Mouse (Mus musculus) stomach, postnatal 0 days (tissue): ENCODE data around the gene Tnip1. TPM values are rescaled to one million over a fixed set of nuclear protein-coding genes. Genes with fewer than 3 reads are reported as not detected.
A peak's percentile ranks its signal among the peaks of the same experiment; 100 is the strongest.

Source experiments
- ATAC-seq: fragments of 200-750 bp; cut with Nextera tagmentation; 2 replicates; pipeline ENCODE4 v1.8.0; 2017; ENCODE audit not compliant: low FRiP score, low TSS enrichment
- DNase-seq: peaks from one replicate; pipeline ENCODE4 v3.0.0-alpha.2; 2016; ENCODE audit warnings: low spot score
- H3K27ac ChIP-seq: fragments of 300-500 bp; sonication (generic); replicated peaks from 2 replicates; pipeline ENCODE4 v1.5.1; 2014; ENCODE audit warnings: mild to moderate bottlenecking, control low read depth
- H3K27me3 ChIP-seq: fragments of 300-500 bp; sonication (generic); 2 replicates; pipeline ENCODE4 v1.6.1; 2014; ENCODE audit warnings: low read length; ENCODE audit not compliant: control insufficient read depth, insufficient read depth
- H3K36me3 ChIP-seq: fragments of 300-500 bp; sonication (generic); 2 replicates; pipeline ENCODE4 v1.6.1; 2014; ENCODE audit warnings: low read length, mixed read lengths; ENCODE audit not compliant: control insufficient read depth, insufficient read depth
- H3K4me1 ChIP-seq: fragments of 300-500 bp; sonication (generic); replicated peaks from 2 replicates; pipeline ENCODE4 v1.6.1; 2014; ENCODE audit warnings: antibody characterized with exemption; ENCODE audit not compliant: control insufficient read depth, insufficient read depth
- H3K4me2 ChIP-seq: fragments of 300-500 bp; sonication (generic); replicated peaks from 2 replicates; pipeline ENCODE4 v1.6.1; 2014; ENCODE audit warnings: low read depth, mild to moderate bottlenecking, control low read depth, moderate library complexity
- H3K4me3 ChIP-seq: fragments of 300-500 bp; sonication (generic); 2 replicates; pipeline ENCODE4 v1.5.1; 2014; ENCODE audit warnings: low read depth, low read length, control low read depth
- H3K9ac ChIP-seq: fragments of 300-500 bp; sonication (generic); 2 replicates; pipeline ENCODE4 v1.6.1; 2014; ENCODE audit warnings: mild to moderate bottlenecking, low read length, control low read depth, mixed read lengths
- H3K9me3 ChIP-seq: fragments of 300-500 bp; sonication (generic); 2 replicates; pipeline ENCODE4 v1.6.1; 2016; ENCODE audit warnings: low read length; ENCODE audit not compliant: control insufficient read depth
- CTCF ChIP-seq: IDR thresholded peaks from 2 replicates; pipeline ENCODE4 v1.5.1; 2016; ENCODE audit warnings: antibody characterized with exemption, low read depth, mild to moderate bottlenecking, moderate library complexity
- EP300 ChIP-seq: optimal IDR thresholded peaks from 2 replicates; pipeline ENCODE3; 2016; ENCODE audit warnings: antibody characterized with exemption
- whole genome bisulfite sequencing: fragments of 180-500 bp; shearing (Covaris S2); extraction: QIAGEN DNeasy Blood & Tissue Kit; methylation state at CpG from one replicate; pipeline ENCODE4 v1.1.7; 2014; 5-methylcytosine and 5-hydroxymethylcytosine counted together
- polyA plus RNA-seq: library from polyadenylated mRNA; unstranded; fragments of >200 nt; fragmentation: Nextera tagmentation; extraction: Ambion mirVana; gene quantifications from 2 replicates; pipeline ENCODE4 v1.2.1, GENCODE M21; 2015

Tnip1 gene
- polyA plus RNA-seq, 1 experiment from 2014 or later: 14.7 TPM

DNA sequence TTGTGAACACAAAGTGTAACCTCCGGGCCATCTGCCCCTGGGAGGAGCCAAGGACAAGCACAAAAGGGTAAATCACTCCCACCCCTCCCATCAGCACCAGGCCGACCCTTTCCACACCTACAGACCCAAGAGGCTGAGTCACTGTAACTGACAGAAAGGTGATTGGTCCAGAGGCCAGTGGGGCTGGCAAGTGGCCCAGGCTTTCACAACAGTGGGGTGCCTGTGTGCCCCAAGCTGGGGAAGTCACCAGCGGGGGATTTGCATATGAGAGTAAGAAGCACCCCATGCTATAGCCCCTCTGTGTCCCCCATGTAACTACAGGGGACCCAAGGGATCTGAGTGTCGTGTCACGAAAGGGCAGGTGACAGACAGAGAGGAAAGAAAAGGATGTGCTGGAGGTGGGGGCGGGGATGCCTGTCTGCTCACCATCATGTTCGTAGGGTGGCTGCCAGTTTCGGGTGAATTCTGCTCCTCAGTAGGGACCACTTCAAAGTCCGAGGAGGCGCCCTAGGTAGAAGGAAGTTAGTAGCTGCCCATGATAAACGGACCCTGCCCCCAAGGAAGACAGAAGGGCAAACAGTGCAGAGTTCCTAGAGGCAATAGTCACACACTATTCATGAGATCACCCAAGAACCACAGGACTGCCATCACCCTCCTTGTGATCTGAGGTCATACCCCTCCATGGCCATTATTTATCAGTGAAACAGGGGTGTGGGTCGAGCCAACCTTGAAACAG lies 26.5 kb downstream of the Tnip1 start:
- peak overlapping the region; percentile 77 for H3K27ac ChIP-seq
- peaks cover 21% of the 10 kb centered on the region for H3K36me3 ChIP-seq
- WGBS: 36% methylated on average over 12 of the region's 12 CpGs
- DNase-seq: peak; percentile 84
- H3K4me3 ChIP-seq: no peak overlapping the region
- TF ChIP-seq CTCF (no peak), EP300 (no peak)
- ATAC-seq: peak; percentile 88
- no peak overlapping the region for H3K4me2 ChIP-seq
- no peaks in the 10 kb centered on the region for H3K9me3 ChIP-seq
- no peaks in the 10 kb centered on the region for H3K27me3 ChIP-seq
- H3K4me1 ChIP-seq: no peaks in the 10 kb centered on the region
- peak overlapping the region; percentile 18; the same call in 1 of the 2 replicates for H3K9ac ChIP-seq

DNA sequence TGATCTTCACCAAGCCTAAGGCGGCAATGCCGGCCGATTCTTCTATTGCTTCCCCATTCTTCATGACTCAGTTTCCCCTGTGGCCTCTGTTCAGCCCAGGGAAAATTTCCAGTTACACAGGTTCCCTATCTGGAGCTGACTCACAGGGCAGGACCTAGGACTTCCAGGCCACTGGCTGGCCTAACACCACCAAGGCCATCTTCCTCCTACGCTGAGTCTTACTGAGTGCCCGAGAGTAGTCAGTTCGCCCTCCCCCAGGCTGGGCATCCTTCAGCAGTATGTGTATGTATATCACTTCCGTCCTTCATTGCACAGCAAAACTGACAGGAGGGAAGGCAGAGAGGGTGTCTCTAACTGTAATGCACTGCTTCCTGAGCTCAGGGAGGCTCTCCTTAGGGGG lies 28.5 kb downstream of the Tnip1 start:
- DNase-seq: no peak

DNA sequence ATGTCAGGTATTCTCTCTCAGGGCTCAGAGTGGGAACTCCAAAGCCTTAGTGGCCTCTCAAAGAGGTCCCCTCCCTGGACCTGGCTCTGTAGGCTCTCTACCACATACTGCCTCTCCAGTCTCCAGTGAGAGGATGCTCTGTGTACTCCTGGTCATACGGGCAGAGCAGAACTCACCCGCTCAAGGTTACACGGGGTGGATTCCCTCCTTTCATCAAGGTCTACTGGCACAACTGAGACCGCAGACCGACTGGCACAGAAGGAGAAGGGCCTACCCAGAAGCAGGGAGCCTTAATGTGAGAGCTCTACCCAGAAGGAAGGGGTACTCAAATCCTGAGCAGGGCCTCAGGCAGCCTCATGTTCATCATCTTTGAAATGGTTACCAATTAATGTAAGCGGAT lies 30.2 kb downstream of the Tnip1 start:
- Histone ChIP-seq H3K27me3 (no peaks in the 10 kb centered on the region), H3K4me1 (no peaks in the 10 kb centered on the region), H3K4me3 (no peak overlapping the region), H3K36me3 (peaks cover 22% of the 10 kb centered on the region; the same call in 1 of the 2 replicates), H3K9me3 (no peaks in the 10 kb centered on the region), H3K9ac (no peak overlapping the region), H3K27ac (no peak overlapping the region), H3K4me2 (no peak overlapping the region)
- TF ChIP-seq CTCF (no peak), EP300 (no peak)
- 91% methylated on average over 6 of the region's 6 CpGs for WGBS
- DNase-seq (no peak), ATAC-seq (no peak)

More for the DNA sequence above, 28.5 kb downstream of the Tnip1 start:
- ATAC-seq: no peak
- Histone ChIP-seq H3K36me3 (peaks cover 26% of the 10 kb centered on the region), H3K4me3 (no peak overlapping the region), H3K9ac (no peak overlapping the region), H3K4me2 (no peak overlapping the region), H3K4me1 (no peaks in the 10 kb centered on the region), H3K27ac (no peak overlapping the region), H3K9me3 (no peaks in the 10 kb centered on the region), H3K27me3 (no peaks in the 10 kb centered on the region)
- WGBS: 81% methylated on average over 7 of the region's 7 CpGs
- TF ChIP-seq CTCF: no peak
- TF ChIP-seq EP300: no peak

DNA sequence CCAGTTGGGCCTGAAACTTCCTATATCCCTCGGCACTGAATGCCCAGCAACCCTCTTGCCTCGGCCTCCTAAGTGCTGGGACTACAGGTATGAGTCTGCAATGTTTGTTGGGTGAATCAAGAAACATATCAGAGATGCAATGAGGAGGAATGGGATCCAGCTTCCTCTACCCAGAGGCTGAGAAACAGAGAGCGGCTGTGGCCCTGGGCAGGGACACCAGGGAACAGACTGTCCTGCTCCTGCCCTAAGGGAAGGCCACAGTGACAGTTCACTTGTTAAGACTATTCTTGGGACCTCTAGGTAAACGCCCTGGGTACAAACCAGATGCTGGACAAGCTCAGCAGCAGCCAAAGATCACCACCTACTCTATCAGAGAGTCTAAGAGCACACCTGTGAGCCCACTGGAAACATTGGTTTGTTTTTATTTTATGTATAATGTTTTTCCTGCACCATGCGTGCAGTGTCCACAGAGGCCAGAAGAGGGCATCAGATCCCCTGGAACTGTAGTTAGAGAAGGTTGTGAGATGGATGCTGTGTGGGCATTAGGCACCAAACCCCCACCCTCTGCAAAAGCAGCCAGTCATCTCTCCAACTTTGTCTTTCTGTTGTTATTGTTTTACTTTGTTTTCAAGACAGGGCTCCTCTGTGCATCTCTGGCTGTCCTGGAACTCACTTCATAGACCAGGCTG lies 31.2 kb downstream of the Tnip1 start:
- Histone ChIP-seq H3K27me3 (no peaks in the 10 kb centered on the region), H3K27ac (no peak overlapping the region), H3K4me3 (no peak overlapping the region), H3K9ac (no peak overlapping the region), H3K4me1 (no peaks in the 10 kb centered on the region), H3K9me3 (no peaks in the 10 kb centered on the region), H3K36me3 (peaks cover 21% of the 10 kb centered on the region; the same call in 1 of the 2 replicates), H3K4me2 (no peak overlapping the region)
- TF ChIP-seq EP300 (no peak), CTCF (peak; percentile 86)
- ATAC-seq (no peak), DNase-seq (peak; percentile 41)
- WGBS: 62% methylated on average over 5 of the region's 5 CpGs

DNA sequence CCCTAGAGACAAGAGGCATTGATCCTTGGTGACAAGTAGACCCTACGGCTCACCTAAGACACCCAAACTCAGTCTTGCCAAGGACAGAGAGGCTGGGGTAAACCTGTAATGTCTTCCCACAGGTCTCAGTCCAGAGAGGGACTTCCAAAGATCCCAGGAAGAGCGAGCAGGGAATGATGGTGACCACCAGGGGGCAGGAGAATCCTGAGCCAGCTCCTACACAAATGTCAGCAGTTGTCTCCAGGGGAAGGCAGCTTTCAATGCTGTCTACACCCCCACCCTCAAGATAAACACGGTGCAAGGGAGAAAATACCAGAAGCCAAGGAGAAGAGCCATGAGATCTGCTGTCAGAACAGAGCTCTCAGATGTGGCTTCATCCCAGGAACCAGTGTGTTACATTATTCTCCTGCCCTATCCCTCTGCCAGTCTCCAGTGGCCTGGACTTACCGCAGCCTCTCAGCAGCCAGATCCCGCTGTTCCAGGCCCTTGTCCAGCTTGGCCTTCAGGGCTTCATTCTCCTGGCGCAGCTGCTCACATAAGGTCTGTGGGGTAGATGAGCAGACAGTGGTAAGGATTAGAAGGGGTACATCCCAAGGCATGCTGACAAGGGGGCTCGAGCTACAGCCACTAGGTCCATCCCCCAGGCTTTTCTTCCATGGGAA lies 32.3 kb downstream of the Tnip1 start:
- DNase-seq: peak; percentile 69
- peak; percentile 40; the same call in 1 of the 2 replicates for ATAC-seq
- 67% methylated on average over 7 of the region's 7 CpGs for WGBS

More for the DNA sequence above, 32.3 kb downstream of the Tnip1 start:
- no peak overlapping the region for H3K4me2 ChIP-seq
- H3K9me3 ChIP-seq: no peaks in the 10 kb centered on the region
- H3K36me3 ChIP-seq: peaks cover 28% of the 10 kb centered on the region
- no peaks in the 10 kb centered on the region for H3K27me3 ChIP-seq
- H3K4me1 ChIP-seq: no peaks in the 10 kb centered on the region
- no peak overlapping the region for H3K27ac ChIP-seq
- H3K9ac ChIP-seq: no peak overlapping the region
- no peak overlapping the region for H3K4me3 ChIP-seq
- TF ChIP-seq EP300 (no peak), CTCF (peak; percentile 88)
